Mouse (Mus musculus): Measurements from ENCODE around the gene Tlnrd1. TPM values are rescaled to one million over a fixed set of nuclear protein-coding genes. Genes with fewer than 3 reads are reported as not detected.

The Tlnrd1 gene
- 54.0 and 65.7 TPM in 2 replicates for total RNA-seq (2014; rRNA removed)
- 8.7 and 9.1 TPM in 2 replicates for polyA plus RNA-seq (2015; fragmentation: Nextera tagmentation; extraction: Ambion mirVana)

DNA sequence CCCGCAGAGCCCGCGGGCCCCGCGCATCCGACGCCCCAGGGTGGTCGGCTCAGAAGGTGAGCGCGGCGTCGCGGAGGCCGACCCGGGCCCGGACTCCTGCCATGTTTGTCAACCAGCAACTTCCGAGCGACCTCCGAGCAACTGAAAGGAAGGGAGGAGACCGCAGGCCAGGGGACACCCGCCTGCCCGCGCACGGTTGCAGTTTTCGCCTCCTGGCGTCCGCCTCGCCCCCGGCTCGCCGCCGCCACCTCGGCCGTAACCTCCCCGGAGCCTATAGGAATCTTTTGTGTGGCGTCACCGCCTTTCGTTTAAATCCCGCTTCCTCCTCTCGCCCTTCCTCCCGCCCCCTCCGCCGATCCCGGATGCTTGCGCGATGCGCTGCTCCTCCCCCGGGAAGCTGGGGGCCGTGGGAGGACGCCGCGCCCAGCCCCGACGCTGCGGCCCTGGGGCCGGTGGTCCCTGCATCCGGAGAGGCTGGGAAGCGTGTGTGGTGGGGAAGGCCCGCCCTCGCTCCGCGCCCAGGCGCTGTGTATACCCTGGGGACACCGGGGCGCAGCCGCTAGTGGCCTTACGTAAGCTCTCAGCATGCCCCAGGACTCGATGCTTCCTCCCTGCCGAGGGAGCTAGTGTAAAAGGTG lies at the start of gene Tlnrd1, which contains the start of gene Mesd:
Tlnrd1 (minus strand) TSS at position 285 of the 638 bp plus-strand sequence.
Mesd (plus strand) TSS at position 446 of the 638 bp plus-strand sequence.
- WGBS: under 1% methylated on average over 66 of the region's 69 CpGs
- no peak for TF ChIP-seq CTCF (IDR thresholded peaks at IDR 0.05; ENCODE audit: low read depth)
- Histone ChIP-seq H3K9ac (replicated peaks; ENCODE audit: low read length) (peak within 1 kb of the TSS; percentile 83), H3K4me2 (ENCODE audit: low read depth, low read length) (peak within 1 kb of the TSS; percentile 72), H3K4me1 (ENCODE audit: insufficient read depth, low read length) (peaks cover 29% of the 10 kb centered on the region), H3K9me3 (ENCODE audit: low read length) (no peaks in the 10 kb centered on the region), H3K27me3 (ENCODE audit: insufficient read depth, low read length) (no peaks in the 10 kb centered on the region), H3K4me3 (ENCODE audit: low read length) (peak within 1 kb of the TSS; percentile 82), H3K36me3 (ENCODE audit: insufficient read depth, low read length) (no peaks in the 10 kb centered on the region), H3K27ac (peak within 1 kb of the TSS; percentile 94)
- DNase-seq (ENCODE audit: low spot score) (peak; percentile 93), ATAC-seq (peak; percentile 83)

DNA sequence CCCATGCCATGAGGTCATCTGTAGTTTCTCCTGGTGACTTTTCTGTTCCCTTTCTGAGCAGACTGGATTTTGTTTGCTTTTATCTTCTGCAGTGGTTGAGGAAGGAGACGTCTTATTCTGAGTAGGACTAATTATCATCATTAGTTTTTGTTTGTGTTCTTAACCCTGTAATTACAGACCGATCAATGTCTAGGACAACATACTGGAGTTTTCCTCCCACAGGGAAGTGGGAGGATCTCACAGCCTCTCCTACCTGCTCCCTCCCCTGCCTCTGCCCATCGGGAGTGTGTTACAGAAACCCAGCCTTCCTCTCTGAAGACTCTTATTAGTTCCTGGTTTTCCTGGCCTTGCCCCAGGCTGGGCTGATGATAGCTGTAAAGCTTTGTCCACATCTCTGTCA lies 37.5 kb upstream of the Tlnrd1 start:
- no peak for TF ChIP-seq CTCF (IDR thresholded peaks at IDR 0.05; ENCODE audit: low read depth)
- ATAC-seq (no peak), DNase-seq (ENCODE audit: low spot score) (no peak)
- Histone ChIP-seq H3K4me3 (ENCODE audit: low read length) (no peak overlapping the region), H3K4me1 (ENCODE audit: insufficient read depth, low read length) (no peaks in the 10 kb centered on the region), H3K9me3 (ENCODE audit: low read length) (no peaks in the 10 kb centered on the region), H3K27ac (no peak overlapping the region), H3K27me3 (ENCODE audit: insufficient read depth, low read length) (no peaks in the 10 kb centered on the region), H3K4me2 (ENCODE audit: low read depth, low read length) (no peak overlapping the region), H3K36me3 (ENCODE audit: insufficient read depth, low read length) (no peaks in the 10 kb centered on the region), H3K9ac (replicated peaks; ENCODE audit: low read length) (no peak overlapping the region)
- 73% methylated on average over 3 of the region's 3 CpGs for WGBS

DNA sequence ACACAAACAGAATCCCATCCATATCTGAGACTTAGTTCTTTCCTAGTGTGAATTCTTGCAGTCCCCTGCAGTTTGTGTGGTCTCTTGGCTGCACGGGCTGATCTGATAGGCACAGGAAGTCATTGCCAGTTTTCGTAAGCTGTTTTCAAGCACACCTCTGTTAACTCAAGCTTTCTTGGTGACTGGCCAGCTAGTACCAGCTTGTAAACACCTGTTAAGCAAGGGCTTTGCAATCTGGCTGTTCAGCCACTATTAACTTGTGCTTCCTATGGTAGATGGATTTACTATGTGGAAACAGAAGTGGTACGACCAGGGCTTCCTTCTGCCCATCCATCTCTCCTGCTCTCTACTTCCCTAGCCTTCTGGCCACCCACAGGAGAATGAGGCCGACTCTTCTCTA lies 36.1 kb upstream of the Tlnrd1 start:
- Histone ChIP-seq H3K4me3 (ENCODE audit: low read length) (no peak overlapping the region), H3K9ac (replicated peaks; ENCODE audit: low read length) (no peak overlapping the region), H3K9me3 (ENCODE audit: low read length) (no peaks in the 10 kb centered on the region), H3K27me3 (ENCODE audit: insufficient read depth, low read length) (no peaks in the 10 kb centered on the region), H3K27ac (no peak overlapping the region), H3K4me1 (ENCODE audit: insufficient read depth, low read length) (no peaks in the 10 kb centered on the region), H3K36me3 (ENCODE audit: insufficient read depth, low read length) (no peaks in the 10 kb centered on the region), H3K4me2 (ENCODE audit: low read depth, low read length) (no peak overlapping the region)
- whole genome bisulfite sequencing: 69% methylated on average over 4 of the region's 4 CpGs
- DNase-seq (ENCODE audit: low spot score) (peak; percentile 10), ATAC-seq (no peak)
- no peak for TF ChIP-seq CTCF (IDR thresholded peaks at IDR 0.05; ENCODE audit: low read depth)

DNA sequence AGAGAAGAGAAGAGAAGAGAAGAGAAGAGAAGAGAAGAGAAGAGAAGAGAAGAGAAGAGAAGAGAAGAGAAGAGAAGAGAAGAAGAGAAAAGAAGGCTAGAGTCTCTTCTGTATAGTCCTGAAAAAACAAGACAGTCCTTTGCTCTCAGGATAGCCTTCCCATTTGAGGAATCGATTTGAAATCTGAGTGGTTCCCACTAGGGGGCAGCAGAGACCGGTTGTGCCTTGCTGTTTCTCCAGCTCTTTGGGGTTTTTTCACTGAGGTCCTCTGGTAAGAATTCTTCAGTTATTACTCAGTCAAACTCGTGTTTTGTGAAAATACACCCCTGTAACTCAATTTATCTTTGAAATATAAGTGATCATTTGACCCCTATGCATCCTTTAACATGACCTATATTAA lies 30.5 kb upstream of the Tlnrd1 start:
- Histone ChIP-seq H3K36me3 (ENCODE audit: insufficient read depth, low read length) (no peaks in the 10 kb centered on the region), H3K4me3 (ENCODE audit: low read length) (no peak overlapping the region), H3K27me3 (ENCODE audit: insufficient read depth, low read length) (no peaks in the 10 kb centered on the region), H3K4me1 (ENCODE audit: insufficient read depth, low read length) (no peaks in the 10 kb centered on the region), H3K27ac (no peak overlapping the region), H3K9me3 (ENCODE audit: low read length) (no peaks in the 10 kb centered on the region), H3K9ac (replicated peaks; ENCODE audit: low read length) (no peak overlapping the region), H3K4me2 (ENCODE audit: low read depth, low read length) (no peak overlapping the region)
- 1% methylated on average over 3 of the region's 3 CpGs for WGBS
- DNase-seq (ENCODE audit: low spot score) (peak; percentile 92), ATAC-seq (peak; percentile 56; the same call in 1 of the 2 replicates)
- TF ChIP-seq CTCF (IDR thresholded peaks at IDR 0.05; ENCODE audit: low read depth): peak; percentile 89

DNA sequence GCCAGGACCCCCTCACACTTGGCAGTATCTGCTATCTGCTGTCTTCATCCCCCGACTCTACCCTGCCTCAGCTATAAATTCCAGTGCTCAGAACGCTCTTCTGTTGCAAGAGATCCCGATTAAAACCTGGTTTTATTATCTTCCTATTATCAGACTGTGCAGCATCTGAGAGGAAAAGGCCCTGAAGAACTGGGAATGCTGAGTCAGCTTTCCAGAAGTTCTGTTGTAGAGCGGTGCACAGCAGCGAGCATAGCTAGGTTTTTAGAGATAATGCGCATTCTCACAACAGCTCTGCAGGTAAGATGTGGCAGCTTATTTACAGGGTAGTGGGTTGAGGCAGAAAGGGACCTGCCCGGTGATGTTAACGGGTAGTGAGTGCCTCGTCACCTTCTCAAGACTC lies 29.9 kb upstream of the Tlnrd1 start:
- 75% methylated on average over 9 of the region's 9 CpGs for WGBS
- no peak for ATAC-seq

DNA sequence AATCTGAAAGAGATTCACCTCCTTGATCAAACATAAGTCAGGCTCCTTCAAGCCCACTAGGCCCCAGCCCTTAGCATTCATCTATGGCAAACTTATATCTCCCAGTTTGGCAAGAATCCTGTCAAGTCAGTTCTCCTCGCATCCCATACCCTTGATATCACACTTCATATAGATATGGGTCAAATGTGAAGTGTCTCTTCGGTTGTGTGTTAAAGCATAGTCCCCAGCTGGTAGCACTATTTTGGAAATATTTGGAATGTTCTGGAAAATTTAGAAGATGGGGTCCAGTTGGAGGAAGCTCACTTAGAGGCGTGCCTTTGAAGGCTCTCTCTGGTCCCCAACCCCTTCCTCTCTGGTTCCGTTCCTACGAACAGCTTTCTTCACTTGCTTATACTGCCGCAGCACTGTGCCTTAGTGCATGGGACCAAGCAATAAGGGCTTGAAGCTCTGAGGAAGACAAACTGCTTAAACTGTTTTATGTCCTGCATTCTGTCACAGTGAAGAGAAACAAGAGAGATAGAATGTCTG lies 29.4 kb upstream of the Tlnrd1 start:
- no peak for TF ChIP-seq CTCF (IDR thresholded peaks at IDR 0.05; ENCODE audit: low read depth)
- no peak overlapping the region for H3K4me2 ChIP-seq (ENCODE audit: low read depth, low read length)
- H3K27ac ChIP-seq: no peak overlapping the region
- H3K9ac ChIP-seq (replicated peaks; ENCODE audit: low read length): no peak overlapping the region
- H3K4me1 ChIP-seq (ENCODE audit: insufficient read depth, low read length): no peaks in the 10 kb centered on the region
- WGBS: 89% methylated on average over 6 of the region's 6 CpGs
- no peak for ATAC-seq
- H3K9me3 ChIP-seq (ENCODE audit: low read length): no peaks in the 10 kb centered on the region
- no peaks in the 10 kb centered on the region for H3K27me3 ChIP-seq (ENCODE audit: insufficient read depth, low read length)
- no peak for DNase-seq (ENCODE audit: low spot score)
- no peaks in the 10 kb centered on the region for H3K36me3 ChIP-seq (ENCODE audit: insufficient read depth, low read length)
- no peak overlapping the region for H3K4me3 ChIP-seq (ENCODE audit: low read length)

More for the DNA sequence above, 29.9 kb upstream of the Tlnrd1 start:
- H3K27me3 ChIP-seq (ENCODE audit: insufficient read depth, low read length): no peaks in the 10 kb centered on the region
- no peak overlapping the region for H3K4me3 ChIP-seq (ENCODE audit: low read length)
- no peak for DNase-seq (ENCODE audit: low spot score)
- no peak overlapping the region for H3K4me2 ChIP-seq (ENCODE audit: low read depth, low read length)
- H3K36me3 ChIP-seq (ENCODE audit: insufficient read depth, low read length): no peaks in the 10 kb centered on the region
- no peaks in the 10 kb centered on the region for H3K4me1 ChIP-seq (ENCODE audit: insufficient read depth, low read length)
- no peak for TF ChIP-seq CTCF (IDR thresholded peaks at IDR 0.05; ENCODE audit: low read depth)
- H3K9ac ChIP-seq (replicated peaks; ENCODE audit: low read length): no peak overlapping the region
- H3K9me3 ChIP-seq (ENCODE audit: low read length): no peaks in the 10 kb centered on the region
- no peak overlapping the region for H3K27ac ChIP-seq

DNA sequence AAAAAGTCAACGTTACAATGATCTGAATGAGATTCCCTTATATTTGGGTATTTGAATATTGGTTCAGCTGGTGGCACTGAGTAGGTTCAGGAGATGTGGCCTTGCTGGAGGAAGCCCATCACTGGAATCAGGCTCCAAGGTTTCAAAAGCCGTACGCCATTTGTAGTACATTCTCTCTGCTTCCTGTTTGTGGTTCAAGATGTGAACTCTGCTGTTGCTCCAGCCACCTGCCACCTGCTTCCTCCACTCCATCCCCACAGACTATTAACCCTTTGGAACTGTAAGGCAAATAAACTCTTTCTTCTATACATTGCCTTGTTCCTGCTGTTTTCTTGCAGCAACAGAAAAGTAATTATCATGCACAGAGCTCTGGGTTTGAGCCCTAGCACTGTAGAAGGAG lies 27.8 kb upstream of the Tlnrd1 start:
- no peak for ATAC-seq
- 89% methylated on average over 3 of the region's 3 CpGs for WGBS

More for the DNA sequence above, 27.8 kb upstream of the Tlnrd1 start:
- no peak overlapping the region for H3K9ac ChIP-seq (replicated peaks; ENCODE audit: low read length)
- H3K4me1 ChIP-seq (ENCODE audit: insufficient read depth, low read length): no peaks in the 10 kb centered on the region
- H3K4me2 ChIP-seq (ENCODE audit: low read depth, low read length): no peak overlapping the region
- H3K4me3 ChIP-seq (ENCODE audit: low read length): no peak overlapping the region
- no peak for TF ChIP-seq CTCF (IDR thresholded peaks at IDR 0.05; ENCODE audit: low read depth)
- H3K27ac ChIP-seq: no peak overlapping the region
- no peaks in the 10 kb centered on the region for H3K9me3 ChIP-seq (ENCODE audit: low read length)
- no peak for DNase-seq (ENCODE audit: low spot score)
- no peaks in the 10 kb centered on the region for H3K27me3 ChIP-seq (ENCODE audit: insufficient read depth, low read length)
- no peaks in the 10 kb centered on the region for H3K36me3 ChIP-seq (ENCODE audit: insufficient read depth, low read length)
